Mouse (Mus musculus) spleen, postnatal 4 days (tissue): ENCODE results near the gene Calm2.

Experiments
- DNase-seq, 2 experiments: peaks; one replicate each; pipeline ENCODE4 v3.0.0; 2022; ENCODE audit warnings: low spot score in 2 of 2

Gene Calm2

DNA sequence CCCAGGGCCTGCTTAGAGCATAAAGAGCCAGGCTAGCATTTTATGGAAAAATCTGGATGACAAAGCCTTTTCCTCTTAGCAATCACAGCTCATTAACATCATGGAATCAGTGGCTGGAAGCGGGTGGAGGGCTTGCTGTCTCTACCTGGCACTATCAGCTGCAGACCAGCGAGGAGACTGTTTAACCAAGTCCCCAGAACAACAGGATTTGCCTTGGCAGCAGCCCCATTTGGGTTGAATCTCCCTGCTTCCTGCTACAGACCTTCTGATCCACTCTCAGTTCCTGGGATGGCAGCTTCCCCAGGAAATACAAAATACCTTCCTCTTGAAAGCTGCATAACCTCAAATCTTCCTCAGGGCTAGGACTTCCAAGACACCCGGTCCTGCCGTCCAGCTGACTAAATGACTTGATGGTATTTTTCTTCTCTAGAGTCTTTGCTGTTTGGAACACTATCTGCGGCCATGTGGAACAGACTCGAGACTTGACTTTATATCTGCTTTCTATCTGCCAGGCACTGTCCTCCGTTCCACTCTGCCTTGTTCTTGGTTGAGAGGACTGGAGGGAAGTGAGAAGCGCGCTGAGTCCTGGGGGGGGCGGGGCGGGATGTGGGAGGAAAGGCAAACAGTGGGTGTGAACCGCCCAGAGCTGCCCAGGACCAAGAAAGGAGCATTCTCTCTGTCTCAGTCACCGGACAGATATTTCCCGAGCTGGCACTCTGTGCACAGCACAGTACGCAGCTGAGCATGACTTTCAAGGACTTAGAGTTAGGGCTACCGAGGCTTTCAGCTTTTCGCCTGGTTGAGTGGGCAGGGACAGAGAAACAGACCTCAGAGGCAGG lies 12.4 kb upstream of the Calm2 start:
- DNase-seq, result no peak

DNA sequence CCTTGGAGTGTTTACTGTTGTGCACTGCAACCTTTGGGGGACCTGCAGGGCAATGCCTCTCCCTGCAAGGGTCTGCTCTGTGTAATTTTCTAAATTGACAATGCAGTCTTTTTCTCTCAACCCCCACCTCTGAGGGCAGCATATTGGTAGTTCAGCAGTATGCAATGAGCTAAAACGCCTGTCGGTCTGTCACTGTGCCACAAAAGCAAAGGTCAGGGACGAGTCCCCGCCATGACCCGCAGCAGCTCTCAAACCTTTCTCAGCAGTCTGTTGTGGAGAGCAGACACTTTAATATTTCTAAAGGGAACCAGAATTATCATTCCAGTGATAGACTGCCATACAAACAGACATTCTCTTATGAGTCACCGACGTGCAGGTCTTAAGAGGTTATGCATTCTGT lies 11.2 kb upstream of the Calm2 start:
- no peak for DNase-seq

DNA sequence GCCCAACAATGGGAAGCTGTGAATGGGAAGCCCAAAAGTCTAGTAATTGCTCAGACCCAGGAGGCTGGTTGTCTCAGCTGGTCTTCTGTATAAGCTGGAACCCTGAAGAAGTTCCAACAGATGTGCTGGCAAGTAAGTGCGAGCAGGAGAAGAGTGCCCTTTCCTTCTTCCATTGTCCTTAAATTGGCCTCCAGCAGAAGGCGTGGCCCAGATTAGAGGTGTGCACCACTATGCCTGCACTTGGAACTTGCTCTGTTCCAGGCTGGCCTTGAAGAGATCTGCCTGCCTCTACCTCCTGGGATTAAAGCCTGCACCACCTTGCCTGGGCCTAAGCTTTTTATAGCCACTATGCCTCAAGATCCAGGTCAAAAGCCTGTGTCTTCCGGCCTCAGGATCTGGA lies 7.4 kb upstream of the Calm2 start:
- DNase-seq, result no peak

DNA sequence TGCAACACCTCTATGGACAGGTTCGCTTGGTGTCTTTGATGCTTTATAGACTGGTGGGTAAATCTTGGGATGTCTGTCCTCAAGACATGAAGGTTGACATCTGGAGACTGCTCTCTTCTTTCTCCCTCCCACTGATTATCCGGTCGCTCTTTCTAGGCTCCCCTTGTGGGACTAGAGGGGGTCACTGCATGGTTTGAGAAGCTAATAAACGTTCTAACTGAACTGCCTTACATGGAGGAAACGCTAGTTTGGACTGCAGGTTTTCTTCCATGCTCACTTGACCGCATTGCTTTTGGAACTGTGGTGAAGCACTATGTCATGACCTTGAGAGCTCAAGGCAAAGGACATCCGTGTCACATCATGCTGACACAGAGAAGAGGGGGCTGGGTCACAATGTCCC lies 6.6 kb upstream of the Calm2 start:
- no peak for DNase-seq

DNA sequence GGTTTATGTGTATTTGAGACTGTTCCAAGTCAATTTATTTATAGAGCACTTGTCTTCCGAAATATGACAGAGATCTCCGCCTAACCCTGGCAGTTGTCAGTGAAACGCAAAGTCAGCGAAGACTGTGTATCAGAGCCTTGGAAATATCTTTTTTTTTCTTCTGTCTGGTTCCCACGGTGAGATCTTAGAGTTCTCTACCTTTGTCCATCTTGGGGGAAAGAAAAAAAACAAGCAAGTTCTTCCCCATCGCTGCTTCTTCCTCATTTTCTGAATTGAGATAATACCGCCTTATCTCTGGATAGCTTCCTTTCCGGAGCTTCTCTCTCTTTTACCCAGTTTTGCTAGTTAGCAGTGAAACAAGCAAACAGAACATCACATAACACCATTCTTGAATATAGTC lies 2.1 kb upstream of the Calm2 start:
- DNase-seq, result no peak

DNA sequence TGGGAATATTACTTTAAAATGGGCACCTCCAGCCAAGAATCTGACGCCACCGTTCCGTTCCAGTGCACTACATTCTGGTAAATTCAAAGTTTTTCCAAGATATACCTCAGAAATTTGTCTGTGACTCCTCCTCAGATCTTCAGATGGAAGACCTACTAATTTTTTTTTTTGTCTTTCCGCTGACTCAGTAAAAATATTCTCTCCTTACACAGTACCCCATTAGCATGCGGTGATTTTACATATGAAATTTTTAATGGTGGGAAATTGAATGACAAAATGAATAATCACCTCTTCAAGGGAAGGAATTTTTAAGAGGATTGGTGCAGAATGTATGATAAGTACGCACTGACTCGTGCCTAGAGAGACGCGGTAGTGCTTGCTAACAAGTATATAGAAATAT lies 1.6 kb upstream of the Calm2 start:
- DNase-seq, result no peak

DNA sequence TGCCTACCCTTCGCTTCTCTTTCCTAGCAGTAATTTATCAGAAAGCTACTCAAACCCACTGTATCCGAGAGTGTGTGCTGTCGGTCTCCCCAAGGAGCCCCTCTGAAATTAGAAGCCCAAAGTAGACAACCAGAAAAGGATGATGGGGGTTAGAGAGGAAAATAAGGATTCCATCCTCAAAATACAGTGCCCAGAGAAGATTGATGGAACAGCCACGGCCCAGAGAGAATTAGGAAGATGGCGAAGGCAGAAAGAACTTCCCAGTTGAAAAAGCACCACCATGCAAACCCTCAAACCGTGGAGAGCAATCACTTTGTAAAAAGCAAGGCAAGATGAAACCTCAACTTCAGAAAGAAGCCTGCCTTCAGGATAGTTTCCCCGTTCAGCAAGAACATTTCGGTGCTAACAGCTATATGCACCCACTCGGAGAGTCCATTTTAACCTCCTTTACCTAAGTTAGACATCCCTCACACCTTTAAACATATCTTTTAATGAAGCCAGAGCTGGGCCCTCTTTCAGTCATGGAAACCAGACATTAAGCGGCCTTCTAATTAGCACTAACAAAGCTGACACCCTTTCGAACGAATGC lies 971 bp upstream of the Calm2 start:
- DNase-seq, result no peak

DNA sequence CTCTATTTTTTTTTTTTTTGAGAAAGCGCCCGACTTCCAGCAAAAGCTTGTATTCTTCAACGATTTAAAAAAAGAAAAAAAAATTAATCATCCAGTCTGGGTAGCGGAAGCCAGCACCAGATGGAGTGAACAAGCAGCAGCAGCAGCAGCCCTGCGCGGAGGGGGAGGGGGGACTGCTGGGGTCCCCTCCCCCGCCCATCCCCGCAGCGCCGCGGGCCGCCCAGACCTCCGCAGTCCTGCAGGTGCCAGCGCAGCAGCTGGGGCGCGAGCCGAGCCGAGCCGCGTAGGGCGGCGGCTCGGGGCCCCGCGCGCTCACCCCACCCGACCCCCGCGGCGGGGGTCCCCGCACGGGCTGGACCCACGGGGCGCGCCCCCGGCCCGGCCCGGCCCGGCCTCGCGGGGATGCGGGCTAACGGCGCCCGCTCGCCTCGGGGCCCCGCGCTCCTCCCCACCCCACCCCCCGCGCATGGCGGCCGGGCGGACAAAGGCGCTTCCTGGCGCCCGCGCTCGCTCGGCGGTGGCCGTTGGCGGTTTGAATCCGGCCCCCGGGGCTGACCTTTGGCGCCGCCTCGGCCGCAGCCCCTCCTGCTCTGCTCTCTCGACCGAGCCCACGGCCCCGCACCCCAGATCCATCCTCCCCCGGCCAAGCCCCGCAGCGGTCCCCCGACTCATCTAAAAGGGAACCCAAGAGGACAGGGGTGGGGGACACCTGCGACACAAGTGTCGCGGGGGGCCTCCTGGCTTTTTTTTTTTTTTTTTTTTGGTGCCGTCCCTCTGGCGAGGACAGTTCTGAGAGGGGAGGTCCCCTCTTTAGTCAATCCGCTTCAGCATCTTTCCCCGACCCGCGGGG lies 593 bp downstream of the Calm2 start:
- peak; percentile 62 to 86 for DNase-seq

DNA sequence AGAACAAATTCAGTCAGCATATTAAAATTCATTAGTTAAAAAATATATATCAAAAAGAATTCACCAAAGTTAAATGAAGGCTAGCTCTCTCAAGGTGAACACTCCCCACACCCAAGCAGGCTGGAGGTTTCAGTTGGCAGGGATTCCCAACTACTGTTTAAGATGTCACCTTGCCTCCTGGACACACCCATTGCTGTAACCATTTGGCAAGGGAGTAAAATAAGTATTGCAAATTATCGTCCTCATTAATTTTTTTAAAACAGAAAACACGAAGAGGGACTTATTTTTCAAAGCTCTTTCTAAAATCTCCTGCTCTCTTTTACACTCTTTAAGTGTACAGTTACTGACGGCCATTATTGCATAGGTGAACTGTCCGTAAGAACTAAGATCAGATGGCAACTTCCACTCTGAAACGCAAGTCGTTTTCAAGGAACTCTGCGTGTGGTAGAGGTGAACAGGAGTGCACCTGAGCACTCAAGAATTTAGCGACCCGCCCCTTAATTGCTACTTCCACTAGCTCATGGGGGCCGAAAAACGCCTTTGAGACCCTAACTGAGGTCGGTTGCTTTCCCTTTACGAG lies 1.3 kb downstream of the Calm2 start:
- DNase-seq, result no peak

DNA sequence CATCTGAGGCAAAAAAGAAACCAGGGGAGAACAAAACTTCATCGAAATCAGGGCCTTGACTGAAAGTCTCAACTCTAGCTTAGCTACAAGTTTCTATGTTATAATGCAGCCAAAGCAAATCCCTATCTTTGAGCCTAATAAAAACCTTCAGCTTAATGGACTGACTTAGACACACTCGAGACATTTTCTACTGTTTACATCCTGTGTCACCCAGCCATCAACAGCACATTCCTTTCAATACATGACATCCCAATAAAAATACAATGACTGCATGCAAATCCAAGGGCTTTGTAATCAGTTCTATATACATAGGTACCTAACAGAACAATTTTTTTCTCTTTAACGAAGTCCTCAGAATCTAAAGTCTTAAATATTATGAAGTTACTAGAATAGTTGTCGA lies 2.0 kb downstream of the Calm2 start:
- no peak for DNase-seq

DNA sequence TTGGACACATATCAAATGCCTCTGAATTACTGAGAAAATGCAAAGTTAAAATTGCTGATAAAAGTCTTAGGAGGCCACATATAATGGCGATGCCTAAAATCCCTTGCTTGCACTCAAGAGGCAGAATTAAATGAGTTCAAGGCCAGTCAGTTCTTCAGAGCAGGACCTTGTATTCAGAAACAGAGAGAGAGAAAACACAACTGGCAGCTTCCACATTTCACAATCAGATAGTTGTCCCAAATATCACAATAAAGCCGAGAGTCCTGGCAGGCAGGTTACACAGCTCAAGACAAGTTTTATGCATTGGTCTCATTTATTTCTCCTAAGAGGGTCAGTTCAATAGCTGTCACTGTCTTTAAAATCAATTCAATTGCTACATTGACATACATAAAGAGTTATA lies 5.2 kb downstream of the Calm2 start:
- no peak for DNase-seq

DNA sequence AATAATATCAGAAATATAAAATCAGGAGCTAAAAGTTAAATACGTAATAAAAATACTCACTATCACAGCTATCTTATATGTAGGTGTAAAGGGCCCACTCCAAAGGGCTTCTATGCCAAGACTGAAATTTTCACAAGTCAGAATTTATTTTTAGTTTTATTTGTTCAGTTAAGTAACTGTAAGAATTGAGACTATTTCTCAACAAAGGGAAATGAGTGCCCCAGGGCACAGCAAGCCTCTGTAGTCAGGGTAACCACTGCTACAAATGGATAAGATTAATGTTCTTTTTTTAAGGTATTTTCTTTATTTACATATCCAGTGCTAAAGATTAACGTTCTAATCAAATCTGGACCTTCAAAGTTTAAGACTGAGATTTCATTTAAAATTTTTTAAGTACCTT lies 7.3 kb downstream of the Calm2 start:
- DNase-seq, result no peak

DNA sequence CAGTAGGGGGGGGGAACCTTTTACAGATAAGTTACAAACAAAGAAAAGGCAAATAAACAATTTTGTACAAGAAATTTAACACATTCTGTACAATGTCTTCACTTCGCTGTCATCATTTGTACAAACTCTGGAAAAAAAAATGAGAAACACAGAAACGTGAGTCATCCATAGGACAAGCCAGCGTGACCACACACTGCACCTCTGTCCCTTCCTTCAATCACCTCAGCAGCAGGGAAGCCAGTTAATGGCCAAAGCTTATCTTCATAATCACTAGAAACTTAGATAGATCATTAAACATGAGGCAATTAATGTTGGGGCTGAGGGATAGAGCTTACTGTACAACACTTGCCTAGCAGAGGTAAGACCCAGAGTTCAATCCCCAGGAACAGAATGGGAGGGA lies 12.8 kb downstream of the Calm2 start:
- no peak for DNase-seq

DNA sequence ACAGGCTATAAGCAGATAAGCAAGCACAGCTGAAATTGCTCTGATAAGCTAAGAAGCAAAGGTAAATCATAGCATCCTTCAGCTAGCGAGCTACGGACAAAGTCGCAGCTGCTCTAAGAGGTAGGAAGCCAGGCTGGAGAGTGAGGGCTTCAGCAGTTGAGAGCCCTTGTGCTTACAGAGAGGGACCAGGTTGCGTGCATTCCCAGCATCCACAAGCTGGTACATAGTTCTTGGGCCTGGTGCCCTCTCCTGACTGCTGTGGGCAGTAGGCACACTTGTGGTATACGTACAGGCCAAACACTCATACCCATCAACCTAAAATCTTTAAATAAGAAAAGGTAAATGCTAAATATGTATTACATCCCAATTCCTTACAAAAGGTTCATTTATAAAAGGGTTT lies 14.0 kb downstream of the Calm2 start:
- no peak for DNase-seq

DNA sequence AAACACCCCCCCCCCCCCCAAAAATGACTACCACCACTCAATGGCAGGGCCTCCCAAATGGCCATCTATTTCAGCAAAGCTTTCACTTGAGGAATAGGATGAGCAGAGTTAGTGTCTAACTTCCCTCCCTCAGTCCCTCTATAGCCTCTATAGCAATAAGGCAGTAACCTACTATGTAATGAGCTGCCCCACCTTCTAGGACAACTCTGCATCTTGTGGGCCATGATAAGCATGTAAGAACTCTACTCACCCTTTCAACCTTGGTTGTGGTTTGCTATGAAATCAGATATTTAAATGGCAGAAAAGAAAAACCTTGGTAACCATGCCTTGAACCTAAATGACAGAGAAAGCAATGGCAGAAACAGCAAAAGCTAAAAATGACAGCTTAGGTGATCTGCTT lies 14.4 kb downstream of the Calm2 start:
- no peak for DNase-seq

DNA sequence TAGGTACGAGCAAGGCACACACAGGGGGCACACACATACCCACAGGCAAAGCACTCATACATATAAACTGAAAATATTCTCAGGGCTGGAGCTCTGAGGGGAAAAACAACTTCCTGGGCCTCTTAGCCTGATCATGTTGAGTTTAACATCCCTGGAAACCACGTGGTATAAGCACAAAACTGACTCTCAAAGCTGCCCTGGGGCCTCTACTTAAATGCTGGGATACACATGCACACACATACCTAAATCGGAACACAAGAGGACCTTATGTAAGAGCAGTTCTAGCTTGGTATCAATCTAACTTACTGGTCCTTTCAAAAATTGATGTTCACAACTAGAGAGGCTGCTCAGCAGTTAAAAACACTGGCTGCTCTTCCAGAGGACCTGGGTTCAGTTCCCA lies 17.3 kb downstream of the Calm2 start:
- no peak for DNase-seq

DNA sequence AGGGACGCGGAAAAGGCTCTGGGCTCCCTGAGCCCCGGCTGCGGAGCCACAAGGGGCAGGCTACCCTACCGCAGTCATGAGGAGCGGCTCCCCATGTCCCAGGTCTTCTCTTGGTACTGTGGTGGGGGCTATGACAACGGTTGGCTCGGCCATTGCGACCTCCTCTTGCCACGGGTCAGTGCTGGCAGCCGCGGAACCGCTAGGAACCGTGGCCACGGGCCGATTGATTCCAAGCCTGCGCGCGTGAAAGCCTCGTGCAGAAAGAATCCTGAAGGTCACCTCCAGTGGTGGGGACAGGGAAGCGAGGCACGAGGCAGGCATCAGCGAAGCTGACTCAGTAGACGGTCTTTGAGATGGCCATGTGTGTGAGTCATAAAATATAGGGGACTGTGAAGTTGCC lies 19.2 kb downstream of the Calm2 start, which contains the start of gene Stpg4:
Stpg4 (minus strand) TSS at position 231 of the 400 bp plus-strand sequence.
- DNase-seq, result no peak

DNA sequence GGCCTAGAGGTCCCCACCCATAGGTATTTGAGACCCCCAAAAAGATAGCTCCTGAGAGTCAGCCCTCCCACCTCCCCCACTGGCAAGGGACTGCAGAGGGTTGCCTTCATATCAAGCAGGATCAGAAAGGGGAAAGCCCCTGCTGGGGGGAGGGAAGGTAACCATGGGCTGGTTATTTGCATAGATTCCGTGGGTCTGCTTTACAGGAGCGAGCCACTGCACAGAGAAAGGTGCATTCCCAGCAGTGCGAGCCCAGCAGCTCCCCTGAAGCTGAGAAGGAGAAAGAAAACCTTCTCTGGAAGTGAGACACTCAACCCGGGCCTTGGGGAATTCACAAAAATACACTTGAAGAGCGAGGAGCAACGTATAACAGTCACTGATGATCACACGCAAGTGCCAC lies 28.7 kb downstream of the Calm2 start:
- DNase-seq, result no peak

DNA sequence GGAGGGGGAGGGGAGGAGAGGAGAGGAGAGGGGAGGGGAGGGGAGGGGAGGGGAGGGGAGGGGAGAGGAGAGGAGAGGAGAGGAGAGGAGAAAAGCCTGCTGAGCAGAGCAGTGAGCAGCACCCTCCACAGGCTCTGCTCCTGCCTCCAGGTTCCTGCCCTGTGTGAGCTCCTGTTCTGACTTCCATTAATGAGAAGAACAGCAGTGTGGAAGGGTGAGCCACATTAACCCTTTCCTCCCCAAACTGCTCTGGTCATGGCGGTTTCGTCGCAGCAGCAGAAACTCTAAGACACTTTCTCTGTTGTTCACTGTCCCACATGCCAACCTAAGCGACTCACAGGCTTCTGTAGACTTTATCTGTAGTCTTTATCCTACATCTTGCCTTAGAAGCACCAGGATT lies 40.1 kb downstream of the Calm2 start:
- no peak for DNase-seq

DNA sequence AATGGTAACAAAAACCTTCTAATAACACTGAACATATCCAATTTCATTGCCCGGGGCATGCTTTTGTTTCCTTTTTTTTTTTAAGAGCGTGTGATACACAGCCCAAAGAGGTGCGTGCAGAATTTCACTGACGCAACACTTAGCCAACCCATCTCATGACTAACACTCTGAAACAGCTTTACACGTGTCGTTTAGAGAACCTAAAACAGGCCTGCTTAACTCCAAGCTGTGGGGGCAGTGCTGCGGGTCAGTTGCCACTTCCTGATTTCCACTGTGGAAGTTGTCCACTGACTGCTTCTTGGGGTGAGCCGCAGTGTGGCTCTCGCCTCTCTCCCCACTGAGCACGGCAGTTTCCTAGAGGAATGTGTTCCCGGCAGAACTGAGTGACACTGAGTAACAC lies 41.2 kb downstream of the Calm2 start:
- no peak for DNase-seq

DNA sequence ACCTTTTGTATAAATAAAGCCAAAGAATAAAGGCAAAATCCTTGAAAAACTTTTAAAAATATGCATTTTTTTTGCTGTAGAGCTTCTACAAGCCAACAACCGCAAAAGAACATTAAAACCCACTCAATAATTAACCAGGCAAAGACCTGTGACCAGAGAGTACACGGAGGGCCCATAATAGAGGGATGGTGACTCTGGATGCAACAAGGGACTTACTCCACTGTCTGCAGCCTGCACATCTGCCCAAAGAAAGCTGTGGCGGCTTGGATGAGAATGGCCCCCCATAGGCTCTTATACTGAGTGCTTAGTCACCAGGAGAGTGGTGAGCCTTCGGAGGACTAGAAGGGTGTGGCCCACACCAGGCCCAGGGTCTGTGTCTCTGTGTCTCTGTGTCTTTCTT lies 43.3 kb downstream of the Calm2 start:
- no peak for DNase-seq

DNA sequence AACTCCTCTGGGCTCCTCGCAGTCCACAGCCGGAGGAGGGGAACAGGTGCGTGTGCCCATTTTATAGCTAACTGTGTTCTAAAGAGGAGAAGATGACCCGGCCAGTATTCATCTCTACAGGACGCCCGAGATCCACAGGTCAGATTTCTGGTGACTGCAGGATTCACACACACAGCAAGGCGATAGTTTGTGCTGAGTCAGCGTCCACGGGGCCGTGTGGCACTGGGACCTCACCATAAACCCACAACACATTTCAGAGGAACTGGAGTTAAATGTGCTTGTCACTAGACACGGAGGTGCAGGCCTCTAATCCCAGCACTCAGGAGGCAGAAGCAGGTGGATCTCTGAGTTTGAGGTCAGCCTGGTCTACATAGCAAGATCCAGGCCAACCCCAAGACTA lies 44.3 kb downstream of the Calm2 start:
- DNase-seq, result no peak
